In the genomic region with DNA sequence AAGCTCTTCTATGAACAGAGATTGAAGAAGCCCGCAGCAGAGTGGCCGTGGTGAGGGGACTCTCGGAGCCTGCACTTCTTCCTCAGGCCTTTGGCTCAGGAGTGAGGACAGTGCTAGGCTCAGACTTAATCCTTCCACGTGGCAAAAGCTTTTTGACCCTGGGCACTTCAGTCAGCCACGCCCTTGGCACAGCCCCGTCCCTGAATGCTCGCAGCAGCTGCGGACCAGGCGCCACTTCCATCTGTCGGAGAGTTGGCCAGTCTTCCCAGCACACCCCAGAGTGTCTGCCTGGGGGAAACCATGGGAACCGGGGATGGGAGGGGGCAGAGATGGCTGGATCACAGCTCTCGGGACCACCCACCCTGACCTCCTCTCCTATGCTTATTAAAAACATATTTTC, we compare ENCODE assay signal across 10 mouse cellular contexts. TPM values are rescaled to one million over a fixed set of nuclear protein-coding genes. Genes with fewer than 3 reads are reported as not detected.
DNase-seq lines count a peak whose midpoint lies in the region; ATAC-seq and TF ChIP-seq lines count a peak whose summit lies in the region.
"Had no signal": no experiment of that assay in that cellular context is flagged by ENCODE, and none has a peak within 500 bp of the region (broad histone marks: within the 10 kb centered on the region; RNA-seq: fewer than 3 reads in every experiment).

No protein-coding gene starts in this region.

- ATAC-seq in midbrain, embryonic 14.5 days (ENCODE audit: low FRiP score, low TSS enrichment) = no peak
- ATAC-seq in midbrain, embryonic 16.5 days = no peak
- peak; percentile 66; the same call in 1 of the 2 replicates for ATAC-seq in limb, embryonic 15.5 days (ENCODE audit: insufficient number of reproducible peaks, low FRiP score, low TSS enrichment, low read depth)
- ATAC-seq in stomach, postnatal 0 days (ENCODE audit: low FRiP score, low TSS enrichment) = no peak

- no peak for TF ChIP-seq CTCF in stomach, postnatal 0 days (IDR thresholded peaks at IDR 0.05; ENCODE audit: low read depth)

- 37% methylated on average over 12 of the region's 12 CpGs for WGBS in midbrain, embryonic 14.5 days
- 35% methylated on average over 12 of the region's 12 CpGs for WGBS in midbrain, embryonic 16.5 days
- WGBS in limb, embryonic 15.5 days = 29% methylated on average over 12 of the region's 12 CpGs
- WGBS in stomach, postnatal 0 days = 37% methylated on average over 12 of the region's 12 CpGs

- H3K4me3 ChIP-seq in midbrain, embryonic 14.5 days (replicated peaks; ENCODE audit: low read depth, low read length) = no peak overlapping the region
- H3K4me3 ChIP-seq in midbrain, embryonic 16.5 days (ENCODE audit: low read depth, low read length) = no peak overlapping the region
- H3K4me3 ChIP-seq in limb, embryonic 15.5 days = no peak overlapping the region
- no peak overlapping the region for H3K4me3 ChIP-seq in stomach, postnatal 0 days (ENCODE audit: low read depth, low read length)

- no peaks in the 10 kb centered on the region for H3K36me3 ChIP-seq in midbrain, embryonic 14.5 days (ENCODE audit: control insufficient read depth, insufficient read depth, low read length)
- no peaks in the 10 kb centered on the region for H3K36me3 ChIP-seq in midbrain, embryonic 16.5 days (ENCODE audit: control insufficient read depth, insufficient read depth, low read length)
- H3K36me3 ChIP-seq in limb, embryonic 15.5 days = no peaks in the 10 kb centered on the region
- H3K36me3 ChIP-seq in stomach, postnatal 0 days (ENCODE audit: control insufficient read depth, insufficient read depth, low read length) = no peaks in the 10 kb centered on the region

- TF ChIP-seq EP300 in stomach, postnatal 0 days (optimal IDR thresholded peaks at IDR 0.05) = no peak

- DNase-seq in cerebellum, postnatal 14 days = peak; percentile 63
- DNase-seq in cerebellum, adult 18-20 months = no peak
- DNase-seq in midbrain, embryonic 14.5 days = peak; percentile 25
- DNase-seq in stomach, postnatal 0 days (ENCODE audit: low spot score) = peak; percentile 20
- DNase-seq in urinary bladder, postnatal 4 days (ENCODE audit: low spot score in 2 of 2) = no peak
- DNase-seq in urinary bladder, postnatal 25 days (ENCODE audit: low spot score) = no peak
- DNase-seq: right cerebral cortex, adult 18-20 months had no signal

- H3K27ac ChIP-seq in midbrain, embryonic 14.5 days (replicated peaks; ENCODE audit: low read depth, low read length) = no peak overlapping the region
- H3K27ac ChIP-seq in midbrain, embryonic 16.5 days (ENCODE audit: low read length) = no peak overlapping the region
- H3K27ac ChIP-seq in limb, embryonic 15.5 days = peak overlapping the region; percentile 72
- no peak overlapping the region for H3K27ac ChIP-seq in stomach, postnatal 0 days (replicated peaks)

- no peaks in the 10 kb centered on the region for H3K9me3 ChIP-seq in midbrain, embryonic 14.5 days (ENCODE audit: control insufficient read depth, low read length)
- no peaks in the 10 kb centered on the region for H3K9me3 ChIP-seq in midbrain, embryonic 16.5 days (replicated peaks; ENCODE audit: control insufficient read depth, low read length, poor library complexity, severe bottlenecking)
- H3K9me3 ChIP-seq in limb, embryonic 15.5 days = no peaks in the 10 kb centered on the region
- H3K9me3 ChIP-seq in stomach, postnatal 0 days (ENCODE audit: control insufficient read depth, low read length) = no peaks in the 10 kb centered on the region

- no peaks in the 10 kb centered on the region for H3K27me3 ChIP-seq in midbrain, embryonic 14.5 days (ENCODE audit: control insufficient read depth, insufficient read depth, low read length)
- no peaks in the 10 kb centered on the region for H3K27me3 ChIP-seq in midbrain, embryonic 16.5 days (ENCODE audit: control insufficient read depth, insufficient read depth, low read depth, low read length)
- H3K27me3 ChIP-seq in limb, embryonic 15.5 days = no peaks in the 10 kb centered on the region
- H3K27me3 ChIP-seq in stomach, postnatal 0 days (ENCODE audit: control insufficient read depth, insufficient read depth, low read length) = no peaks in the 10 kb centered on the region

- no peak overlapping the region for H3K4me2 ChIP-seq in midbrain, embryonic 14.5 days (ENCODE audit: low read length)
- H3K4me2 ChIP-seq in midbrain, embryonic 16.5 days (ENCODE audit: low read length) = no peak overlapping the region
- H3K4me2 ChIP-seq in limb, embryonic 15.5 days = no peak overlapping the region
- H3K4me2 ChIP-seq in stomach, postnatal 0 days (replicated peaks; ENCODE audit: low read depth) = no peak overlapping the region

- H3K4me1 ChIP-seq in midbrain, embryonic 14.5 days (ENCODE audit: control insufficient read depth, insufficient read depth, low read length) = peaks cover 8% of the 10 kb centered on the region; the same call in 1 of the 2 replicates
- peaks cover 4% of the 10 kb centered on the region; the same call in 1 of the 2 replicates for H3K4me1 ChIP-seq in midbrain, embryonic 16.5 days (ENCODE audit: control insufficient read depth, insufficient read depth, low read length)
- peaks cover 44% of the 10 kb centered on the region for H3K4me1 ChIP-seq in limb, embryonic 15.5 days
- 0 out of 2 replicates have a peak, but pooled peaks cover 5% of the 10 kb centered on the region for H3K4me1 ChIP-seq in stomach, postnatal 0 days (replicated peaks; ENCODE audit: control insufficient read depth, insufficient read depth)

- H3K9ac ChIP-seq in midbrain, embryonic 14.5 days (replicated peaks; ENCODE audit: low read length) = no peak overlapping the region
- H3K9ac ChIP-seq in midbrain, embryonic 16.5 days (ENCODE audit: low read depth, low read length) = no peak overlapping the region
- no peak overlapping the region for H3K9ac ChIP-seq in limb, embryonic 15.5 days
- H3K9ac ChIP-seq in stomach, postnatal 0 days (ENCODE audit: low read length) = no peak overlapping the region

RNA-seq across cellular contexts. Expression of a gene that starts 26.6 kb away (rescaled TPM):
- 0.12 TPM in 1 of 2 replicates, not detected in the other for polyA plus RNA-seq in midbrain, embryonic 14.5 days (2014; fragmentation: Nextera tagmentation; extraction: Ambion mirVana)
- polyA plus RNA-seq in midbrain, embryonic 16.5 days (2015; fragmentation: Nextera tagmentation; extraction: Ambion mirVana) = 0.15 and 0.16 TPM in 2 replicates
- polyA plus RNA-seq in limb, embryonic 15.5 days (2015; fragmentation: Nextera tagmentation; extraction: Ambion mirVana) = 0.81 and 0.90 TPM in 2 replicates
- polyA plus RNA-seq in stomach, postnatal 0 days (2015; fragmentation: Nextera tagmentation; extraction: Ambion mirVana) = 0.23 and 0.39 TPM in 2 replicates
- polyA plus RNA-seq: cortical plate, adult 2 months had no signal

RNA-seq across cellular contexts. Expression of a gene that starts 32.7 kb away (rescaled TPM):
- 7.2 and 8.0 TPM in 2 replicates for polyA plus RNA-seq in midbrain, embryonic 14.5 days (2014; fragmentation: Nextera tagmentation; extraction: Ambion mirVana)
- polyA plus RNA-seq in midbrain, embryonic 16.5 days (2015; fragmentation: Nextera tagmentation; extraction: Ambion mirVana) = 3.9 and 4.4 TPM in 2 replicates
- 41.0 and 48.5 TPM in 2 replicates for polyA plus RNA-seq in limb, embryonic 15.5 days (2015; fragmentation: Nextera tagmentation; extraction: Ambion mirVana)
- 10.2 and 11.8 TPM in 2 replicates for polyA plus RNA-seq in stomach, postnatal 0 days (2015; fragmentation: Nextera tagmentation; extraction: Ambion mirVana)

RNA-seq across cellular contexts. Expression of a gene that starts 57.6 kb away (rescaled TPM):
- polyA plus RNA-seq in midbrain, embryonic 14.5 days (2014; fragmentation: Nextera tagmentation; extraction: Ambion mirVana) = 2.3 and 4.2 TPM in 2 replicates
- polyA plus RNA-seq in midbrain, embryonic 16.5 days (2015; fragmentation: Nextera tagmentation; extraction: Ambion mirVana) = 1.6 and 2.4 TPM in 2 replicates
- polyA plus RNA-seq in limb, embryonic 15.5 days (2015; fragmentation: Nextera tagmentation; extraction: Ambion mirVana) = 10.7 and 11.3 TPM in 2 replicates
- polyA plus RNA-seq in stomach, postnatal 0 days (2015; fragmentation: Nextera tagmentation; extraction: Ambion mirVana) = 20.1 and 22.4 TPM in 2 replicates

Comparison
In these comparisons a context has a peak if more than half of its experiments do, and no peak if none do; other contexts are left out.
1. DNase-seq: peak in cerebellum, postnatal 14 days (2 of 2), midbrain, embryonic 14.5 days (single experiment) and stomach, postnatal 0 days (single experiment); none in cerebellum, adult 18-20 months (0 of 2), urinary bladder, postnatal 4 days (0 of 2) and urinary bladder, postnatal 25 days (single experiment).